Mouse (Mus musculus): ENCODE measurements at regions not wholly inside any gene's neighbourhood (a gene's known extent, or its start where the extent isn't known, plus 50 kb on each side); places are given as distances from the start of the nearest gene placed in this dataset.

GRCm38 (mm10) chr4:31323816-31324215 lies 640.1 kb upstream of the Map3k7 start:
- no peaks in the 10 kb centered on the region for H3K79me2 ChIP-seq (ENCODE audit: control insufficient read depth, insufficient read depth, low read length, poor library complexity)
- no peak overlapping the region for H3K27ac ChIP-seq (ENCODE audit: control insufficient read depth, low read depth, low read length)
- H3K27me3 ChIP-seq (ENCODE audit: control insufficient read depth in 1 of 2, insufficient read depth in 2 of 2, low read length in 2 of 2) = no peaks in the 10 kb centered on the region
- no peak for DNase-seq (ENCODE audit: low read depth, low spot score)
- no peak for TF ChIP-seq RCOR1 (IDR thresholded peaks at IDR 0.05; ENCODE audit: low read depth, low read length)
- no peak for TF ChIP-seq MAX (IDR thresholded peaks at IDR 0.05; ENCODE audit: low read length)
- no peak for TF ChIP-seq MEF2A (IDR thresholded peaks at IDR 0.05; ENCODE audit: extremely low read depth, insufficient replicate concordance, low read depth, low read length, poor library complexity, severe bottlenecking)
- no peak for TF ChIP-seq POLR2A (IDR thresholded peaks at IDR 0.05; ENCODE audit: control insufficient read depth in 1 of 2, insufficient read depth in 1 of 2, low read depth in 1 of 2, low read length in 2 of 2, poor library complexity in 1 of 2)
- no peak for TF ChIP-seq GATA1 (IDR thresholded peaks at IDR 0.05; ENCODE audit: low read depth, low read length)
- no peak for TF ChIP-seq TBP (IDR thresholded peaks at IDR 0.05; ENCODE audit: low read depth, low read length)
- H3K36me3 ChIP-seq (ENCODE audit: control insufficient read depth in 1 of 2, insufficient read depth in 2 of 2, low read length in 2 of 2) = no peaks in the 10 kb centered on the region
- no peaks in the 10 kb centered on the region for H3K4me1 ChIP-seq (ENCODE audit: control insufficient read depth in 1 of 2, insufficient read depth in 2 of 2, low read length in 2 of 2)
- H3K9me3 ChIP-seq (replicated peaks; ENCODE audit: insufficient read depth, low read length) = no peaks in the 10 kb centered on the region
- H3K4me3 ChIP-seq (ENCODE audit: control insufficient read depth in 1 of 2, insufficient read depth in 1 of 2, low read depth in 2 of 2, low read length in 2 of 2) = no peak overlapping the region
- H3K9ac ChIP-seq (ENCODE audit: control insufficient read depth, low read depth, low read length, poor library complexity, severe bottlenecking) = no peak overlapping the region

- Histone ChIP-seq H3K4me1 (ENCODE audit: control insufficient read depth in 1 of 2, insufficient read depth in 2 of 2, low read length in 2 of 2) (no peaks in the 10 kb centered on the region), H3K9ac (ENCODE audit: control insufficient read depth, low read depth, low read length, poor library complexity, severe bottlenecking) (no peak overlapping the region), H3K79me2 (ENCODE audit: control insufficient read depth, insufficient read depth, low read length, poor library complexity) (no peaks in the 10 kb centered on the region), H3K36me3 (ENCODE audit: control insufficient read depth in 1 of 2, insufficient read depth in 2 of 2, low read length in 2 of 2) (no peaks in the 10 kb centered on the region), H3K27me3 (ENCODE audit: control insufficient read depth in 1 of 2, insufficient read depth in 2 of 2, low read length in 2 of 2) (no peaks in the 10 kb centered on the region), H3K27ac (ENCODE audit: control insufficient read depth, low read depth, low read length) (no peak overlapping the region), H3K9me3 (replicated peaks; ENCODE audit: insufficient read depth, low read length) (no peaks in the 10 kb centered on the region), H3K4me3 (ENCODE audit: control insufficient read depth in 1 of 2, insufficient read depth in 1 of 2, low read depth in 2 of 2, low read length in 2 of 2) (no peak overlapping the region)
- DNase-seq (ENCODE audit: low read depth, low spot score) = no peak
- no peak for TF ChIP-seq MYC (IDR thresholded peaks at IDR 0.05; ENCODE audit: low read depth, low read length)
- no peak for TF ChIP-seq GATA1 (IDR thresholded peaks at IDR 0.05; ENCODE audit: low read depth, low read length)
- no peak for TF ChIP-seq TAL1 (IDR thresholded peaks at IDR 0.05; ENCODE audit: low read length)
Measured at GRCm38 (mm10) chr4:31328798-31329197, 635.1 kb upstream of the Map3k7 start.

GRCm38 (mm10) chr4:31331053-31331452 lies 632.8 kb upstream of the Map3k7 start:
- H3K36me3 ChIP-seq (ENCODE audit: control insufficient read depth in 1 of 2, insufficient read depth in 2 of 2, low read length in 2 of 2) = no peaks in the 10 kb centered on the region
- no peak overlapping the region for H3K4me3 ChIP-seq (ENCODE audit: control insufficient read depth in 1 of 2, insufficient read depth in 1 of 2, low read depth in 2 of 2, low read length in 2 of 2)
- H3K79me2 ChIP-seq (ENCODE audit: control insufficient read depth, insufficient read depth, low read length, poor library complexity) = no peaks in the 10 kb centered on the region
- H3K27ac ChIP-seq (ENCODE audit: control insufficient read depth, low read depth, low read length) = no peak overlapping the region
- no peaks in the 10 kb centered on the region for H3K4me1 ChIP-seq (ENCODE audit: control insufficient read depth in 1 of 2, insufficient read depth in 2 of 2, low read length in 2 of 2)
- H3K27me3 ChIP-seq (ENCODE audit: control insufficient read depth in 1 of 2, insufficient read depth in 2 of 2, low read length in 2 of 2) = no peaks in the 10 kb centered on the region
- DNase-seq (ENCODE audit: low read depth, low spot score) = no peak
- TF ChIP-seq ZNF384 (IDR thresholded peaks at IDR 0.05; ENCODE audit: low read depth, low read length) (no peak), UBTF (IDR thresholded peaks at IDR 0.05; ENCODE audit: borderline replicate concordance, insufficient read depth, low read depth, low read length) (no peak), JUND (IDR thresholded peaks at IDR 0.05; ENCODE audit: low read depth, low read length) (no peak), SIN3A (IDR thresholded peaks at IDR 0.05; ENCODE audit: low read length) (no peak), MYB (IDR thresholded peaks at IDR 0.05; ENCODE audit: low read depth, low read length) (no peak), GATA1 (IDR thresholded peaks at IDR 0.05; ENCODE audit: low read depth, low read length) (no peak), NELFE (IDR thresholded peaks at IDR 0.05; ENCODE audit: low read depth, low read length) (no peak), TBP (IDR thresholded peaks at IDR 0.05; ENCODE audit: low read depth, low read length) (no peak), RAD21 (IDR thresholded peaks at IDR 0.05; ENCODE audit: low read depth, low read length) (no peak), POLR2A (IDR thresholded peaks at IDR 0.05; ENCODE audit: control insufficient read depth in 1 of 2, insufficient read depth in 1 of 2, low read depth in 1 of 2, low read length in 2 of 2, poor library complexity in 1 of 2) (no peak), BHLHE40 (IDR thresholded peaks at IDR 0.05; ENCODE audit: borderline replicate concordance, low read depth, low read length) (no peak), RCOR1 (IDR thresholded peaks at IDR 0.05; ENCODE audit: low read depth, low read length) (no peak), ZC3H11A (IDR thresholded peaks at IDR 0.05; ENCODE audit: low read depth, low read length) (no peak), NRF1 (IDR thresholded peaks at IDR 0.05; ENCODE audit: insufficient read depth, low read depth, low read length, poor library complexity, severe bottlenecking) (no peak), TCF12 (IDR thresholded peaks at IDR 0.05; ENCODE audit: low read depth, low read length) (no peak), MXI1 (IDR thresholded peaks at IDR 0.05; ENCODE audit: low read depth, low read length) (no peak)
- H3K9ac ChIP-seq (ENCODE audit: control insufficient read depth, low read depth, low read length, poor library complexity, severe bottlenecking) = no peak overlapping the region
- no peaks in the 10 kb centered on the region for H3K9me3 ChIP-seq (replicated peaks; ENCODE audit: insufficient read depth, low read length)

All from MEL (cell line).